Mouse (Mus musculus) cerebellum, adult (tissue): ENCODE measurements around the gene Ereg.
A peak's percentile ranks its signal among the peaks of the same experiment; 100 is the strongest.

Experiments used
- ATAC-seq: cut with Nextera tagmentation; 2 replicates; pipeline ENCODE4 v1.9.2; 2017; ENCODE audit warnings: mild to moderate bottlenecking, moderate library complexity, mixed read lengths; ENCODE audit not compliant: insufficient number of reproducible peaks, low FRiP score, low TSS enrichment

Ereg gene

DNA sequence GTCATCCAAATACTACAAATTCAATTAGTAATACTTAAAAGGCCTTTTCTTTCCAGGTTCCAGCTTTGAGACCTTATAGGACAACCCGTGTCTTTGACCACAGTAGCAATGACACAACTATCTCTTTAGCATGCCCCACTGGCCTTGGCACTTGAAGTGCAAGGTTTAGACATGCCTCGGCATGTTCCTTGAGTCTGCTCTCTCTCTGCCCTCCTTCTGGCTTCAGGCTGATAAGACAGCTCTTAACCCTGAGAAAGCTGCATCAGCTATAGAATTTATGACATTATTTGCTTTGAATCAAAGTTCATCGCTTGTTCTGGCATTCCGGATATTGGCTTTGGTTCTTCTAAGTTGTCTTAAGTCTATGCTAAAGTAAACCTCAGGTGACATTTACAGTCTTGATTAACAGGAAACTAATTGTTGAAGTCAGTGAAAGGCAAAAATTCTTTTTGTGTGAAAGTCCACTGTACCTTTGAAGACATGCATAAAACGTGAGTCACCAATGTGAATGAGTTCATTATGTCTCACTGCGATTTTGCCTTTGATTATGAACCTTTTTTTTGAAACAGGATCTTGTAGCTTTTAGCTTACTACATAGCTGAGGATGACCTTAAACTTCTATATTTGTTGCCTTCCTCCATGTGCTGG is 35.7 kb downstream of the Ereg start:
- ATAC-seq: no peak

DNA sequence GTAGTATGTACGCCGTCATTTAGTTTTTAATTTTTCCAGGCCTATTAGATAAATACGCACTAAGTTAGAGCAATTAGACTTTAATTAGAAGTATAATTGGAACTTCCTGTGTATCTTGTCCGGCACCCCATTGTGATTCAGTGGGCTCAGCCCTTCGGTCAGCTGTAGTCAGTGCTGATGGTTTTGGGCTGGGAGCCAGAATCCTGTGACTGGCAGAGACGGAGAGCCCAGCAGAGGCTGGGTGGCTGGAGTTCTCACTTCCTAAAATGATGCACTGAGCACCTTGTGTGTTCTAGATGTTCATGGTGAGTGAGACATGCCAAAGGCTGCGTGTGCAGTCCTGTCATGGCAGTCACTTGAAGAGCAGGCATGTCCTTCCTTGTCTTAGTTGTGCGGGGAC is 36.6 kb downstream of the Ereg start:
- no peak for ATAC-seq

DNA sequence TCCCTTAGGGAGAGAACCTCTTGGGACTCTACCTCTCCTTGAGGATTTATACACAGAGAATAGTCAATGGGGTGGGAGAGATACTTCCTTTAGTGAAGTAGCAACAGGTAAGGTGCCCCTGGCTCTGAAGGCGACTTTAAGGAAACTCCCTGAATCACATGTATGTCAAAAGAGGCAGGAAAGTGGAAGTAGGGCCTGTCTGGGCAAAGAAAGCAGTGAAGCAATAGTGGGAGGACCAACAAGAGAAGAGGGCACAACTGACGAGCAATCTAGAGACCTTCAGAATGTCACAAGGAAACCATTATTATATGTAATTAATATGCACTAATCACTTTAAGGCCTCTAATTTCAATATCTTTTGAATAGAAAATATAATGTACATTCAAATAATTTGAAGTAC is 39.5 kb downstream of the Ereg start:
- no peak for ATAC-seq

DNA sequence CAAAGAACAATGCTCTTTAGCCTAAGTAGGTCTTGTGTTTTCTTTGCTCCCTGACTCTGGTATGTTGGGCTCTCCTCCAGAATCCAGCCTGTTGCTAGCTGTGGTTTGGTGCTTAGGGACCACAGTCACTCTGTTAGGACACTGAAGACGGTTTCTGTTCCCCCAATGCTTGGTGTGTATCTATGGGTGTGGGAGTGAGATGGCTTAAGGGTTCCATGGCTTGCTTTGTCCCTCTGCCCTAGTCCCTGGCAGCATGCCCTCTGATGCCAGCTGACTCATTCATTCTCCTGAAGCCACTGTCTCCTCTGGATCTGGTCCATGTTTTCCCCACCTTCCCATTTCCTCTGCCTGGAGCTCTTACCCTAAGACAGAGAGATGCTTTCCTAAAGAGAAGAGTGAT is 40.2 kb downstream of the Ereg start:
- no peak for ATAC-seq

DNA sequence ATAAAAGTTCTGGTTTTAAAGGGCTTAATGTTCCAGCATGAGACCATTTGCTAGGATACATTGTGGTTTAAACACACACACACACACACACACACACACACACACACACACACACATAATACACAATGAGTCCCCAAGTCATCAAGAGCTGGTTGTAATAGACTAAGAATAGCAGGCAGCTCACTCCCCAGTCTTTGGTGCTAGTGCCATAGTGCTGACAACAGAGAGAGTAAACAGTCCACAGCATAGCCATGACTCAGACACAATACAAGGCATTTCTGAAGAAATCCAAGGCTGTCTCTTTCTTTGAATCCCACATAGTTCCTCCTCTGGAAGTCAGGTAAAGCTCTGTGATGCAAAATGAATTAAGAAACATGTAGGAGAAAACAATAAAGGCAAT is 44.2 kb downstream of the Ereg start:
- no peak for ATAC-seq

DNA sequence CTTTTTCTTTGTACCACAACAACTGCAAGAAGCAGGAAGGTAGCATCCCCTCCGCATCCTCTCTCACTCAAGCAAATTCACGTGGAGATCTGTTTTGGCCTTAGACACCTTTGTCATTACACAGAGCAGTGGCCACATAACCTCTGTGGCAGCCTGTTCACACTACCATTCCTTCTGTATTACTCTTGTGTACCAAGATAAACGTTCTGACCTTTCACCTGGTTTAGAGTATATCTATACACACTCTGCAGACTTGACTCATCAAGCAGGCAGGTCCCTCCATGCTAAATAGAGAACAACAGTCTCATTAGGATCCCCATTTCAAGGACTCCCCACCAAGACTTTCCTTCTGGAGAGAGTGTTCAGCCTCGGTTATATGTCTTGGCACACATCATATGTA is 49.0 kb downstream of the Ereg start:
- ATAC-seq: no peak

DNA sequence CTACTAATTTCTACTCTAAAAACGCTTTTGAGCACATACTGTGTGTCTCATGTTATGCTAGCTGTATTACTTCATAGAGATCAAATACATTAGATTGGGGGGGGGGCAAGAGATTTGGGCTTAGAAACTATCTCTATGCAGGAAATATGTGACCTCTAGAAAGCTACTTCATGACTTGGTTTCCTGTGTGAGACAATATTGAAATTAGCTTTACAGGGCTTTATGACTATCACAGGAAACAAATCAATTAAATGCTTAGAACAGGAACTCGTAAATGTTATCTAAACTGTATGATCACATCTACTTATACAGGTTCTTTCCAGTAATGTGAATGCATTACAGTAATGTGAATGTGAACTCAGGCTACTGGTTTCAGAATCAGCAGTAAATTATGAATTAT is 49.7 kb downstream of the Ereg start:
- no peak for ATAC-seq

DNA sequence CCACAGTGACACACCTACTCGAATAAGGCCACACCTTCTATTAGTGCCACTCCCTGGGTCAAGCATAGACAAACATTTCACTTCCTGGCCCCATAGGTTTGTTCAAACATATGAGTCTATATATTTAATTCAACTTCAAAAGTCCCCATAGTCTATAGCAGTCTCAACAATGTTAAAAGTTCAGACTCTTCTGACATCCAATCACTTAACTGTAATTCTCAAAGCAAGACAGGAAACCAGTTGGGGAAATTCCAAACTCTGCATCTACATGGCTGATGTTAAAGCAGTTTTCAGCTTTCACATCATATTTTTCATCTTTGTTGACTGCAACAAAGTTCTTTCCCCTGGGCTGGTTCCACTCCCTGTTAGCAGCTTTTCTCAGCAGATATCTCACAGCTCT is 52.2 kb downstream of the Ereg start:
- no peak for ATAC-seq

DNA sequence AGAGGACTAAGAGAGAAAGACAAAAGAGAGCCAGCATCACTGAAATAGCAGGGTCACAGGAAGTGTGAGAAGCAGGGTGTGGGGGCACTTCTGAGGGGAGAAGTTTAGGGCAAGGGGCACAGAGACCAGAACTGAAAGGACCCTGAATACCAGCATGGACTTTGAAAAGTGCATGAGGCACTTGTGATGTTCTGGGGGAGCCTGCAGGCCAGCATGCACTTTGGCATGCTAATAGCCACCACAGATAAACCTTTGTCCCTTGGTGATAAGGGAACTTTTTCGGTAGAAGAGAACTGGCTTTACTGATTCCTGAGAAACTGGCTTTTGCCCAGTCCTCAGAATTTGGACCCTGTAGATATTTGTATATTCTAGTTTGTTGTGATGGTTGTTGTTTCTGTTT is 60.5 kb downstream of the Ereg start:
- no peak for ATAC-seq

DNA sequence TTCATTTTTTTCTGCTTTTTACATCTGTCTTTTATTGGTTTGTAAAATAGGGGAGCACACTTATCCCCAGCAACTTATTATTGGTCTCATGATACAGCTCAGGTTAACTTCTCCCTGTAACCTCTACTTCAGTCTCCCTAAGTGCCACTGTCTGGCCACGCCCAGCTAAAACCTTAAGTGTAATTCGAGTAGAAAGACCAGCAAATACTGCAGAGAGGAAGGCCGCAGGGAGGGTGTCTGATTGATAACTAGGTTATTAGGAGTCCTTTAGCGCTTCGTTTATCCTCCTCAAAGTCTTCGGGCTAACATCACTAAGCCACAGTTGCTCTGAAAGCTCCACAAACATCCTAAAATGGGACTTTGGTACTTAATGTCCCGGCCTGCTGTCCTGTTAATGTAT is 64.5 kb downstream of the Ereg start:
- 0 out of 2 replicates have a peak, but pooled peaks have one; percentile 16 for ATAC-seq

DNA sequence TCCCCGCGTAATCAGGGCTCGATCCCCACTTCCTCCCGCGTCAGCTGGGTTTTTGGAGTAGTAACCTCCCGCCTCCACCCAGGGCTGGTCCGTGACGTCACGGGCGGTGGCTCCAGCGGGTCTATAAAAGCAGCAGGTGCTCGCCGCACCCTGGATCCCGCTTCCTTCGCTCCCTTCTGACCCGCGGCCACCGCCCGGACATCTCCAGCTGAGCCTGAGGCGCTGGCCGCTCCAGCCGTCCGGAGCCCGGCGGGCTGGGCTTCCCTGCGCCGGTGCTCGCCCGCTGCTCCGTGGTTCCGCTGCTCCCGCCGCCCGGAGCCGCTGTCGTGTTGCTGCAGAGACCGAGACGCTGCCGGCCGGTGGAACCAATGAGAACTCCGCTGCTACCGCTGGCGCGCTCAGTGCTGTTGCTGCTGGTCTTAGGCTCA is 65.0 kb downstream of the Ereg start, which contains the start of gene Areg:
Gene Areg (plus strand): TSS at position 154 of the 428 bp plus-strand sequence.
- ATAC-seq: peak; percentile 74; the same call in 1 of the 2 replicates

DNA sequence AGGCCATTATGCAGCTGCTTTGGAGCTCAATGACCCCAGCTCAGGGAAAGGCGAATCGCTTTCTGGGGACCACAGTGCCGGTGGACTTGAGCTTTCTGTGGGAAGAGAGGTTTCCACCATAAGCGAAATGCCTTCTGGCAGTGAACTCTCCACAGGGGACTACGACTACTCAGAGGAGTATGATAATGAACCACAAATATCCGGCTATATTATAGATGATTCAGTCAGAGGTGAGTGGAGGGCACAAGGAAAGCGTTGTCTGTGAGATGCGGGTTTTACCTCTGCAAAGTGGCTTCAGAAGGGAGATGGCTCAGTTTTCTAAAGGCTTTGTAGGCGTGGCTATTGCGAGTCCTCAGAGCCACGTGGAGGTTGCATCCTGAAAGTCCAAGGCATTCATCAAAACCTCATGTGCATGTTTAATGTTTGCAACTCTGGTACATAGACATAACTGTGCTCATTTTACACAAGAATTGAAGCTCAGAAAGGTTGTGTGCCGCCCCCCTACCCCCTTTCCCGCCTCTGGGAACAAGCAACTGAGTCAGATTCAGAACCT is 66.5 kb downstream of the Ereg start:
- no peak for ATAC-seq
